Mouse (Mus musculus): ENCODE measurements at regions not wholly inside any gene's neighbourhood (a gene's known extent, or its start where the extent isn't known, plus 50 kb on each side); places are given as distances from the start of the nearest gene placed in this dataset.

DNA sequence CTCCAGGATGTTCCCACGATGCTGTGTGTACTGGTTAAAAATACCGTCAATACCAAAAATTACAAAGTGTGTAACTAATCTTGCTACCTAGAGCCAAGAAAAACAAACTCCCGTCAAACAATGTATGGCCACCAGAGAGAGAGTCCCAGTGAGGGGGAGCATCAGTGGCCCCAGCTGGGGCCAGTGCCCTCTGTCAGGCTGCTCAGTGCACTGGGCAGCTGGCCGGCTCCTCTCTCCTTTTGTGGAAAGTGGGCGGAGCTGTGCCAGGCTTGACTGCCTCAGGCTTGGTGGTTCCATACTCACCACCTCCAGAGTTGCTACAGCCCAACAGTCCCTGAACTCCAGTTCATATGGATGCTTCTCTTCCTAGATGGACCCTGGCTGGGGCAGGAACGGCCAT is 53.8 kb upstream of the Sept5 start:
- intact Hi-C loops (cut with DNase I), result no loop called here

DNA sequence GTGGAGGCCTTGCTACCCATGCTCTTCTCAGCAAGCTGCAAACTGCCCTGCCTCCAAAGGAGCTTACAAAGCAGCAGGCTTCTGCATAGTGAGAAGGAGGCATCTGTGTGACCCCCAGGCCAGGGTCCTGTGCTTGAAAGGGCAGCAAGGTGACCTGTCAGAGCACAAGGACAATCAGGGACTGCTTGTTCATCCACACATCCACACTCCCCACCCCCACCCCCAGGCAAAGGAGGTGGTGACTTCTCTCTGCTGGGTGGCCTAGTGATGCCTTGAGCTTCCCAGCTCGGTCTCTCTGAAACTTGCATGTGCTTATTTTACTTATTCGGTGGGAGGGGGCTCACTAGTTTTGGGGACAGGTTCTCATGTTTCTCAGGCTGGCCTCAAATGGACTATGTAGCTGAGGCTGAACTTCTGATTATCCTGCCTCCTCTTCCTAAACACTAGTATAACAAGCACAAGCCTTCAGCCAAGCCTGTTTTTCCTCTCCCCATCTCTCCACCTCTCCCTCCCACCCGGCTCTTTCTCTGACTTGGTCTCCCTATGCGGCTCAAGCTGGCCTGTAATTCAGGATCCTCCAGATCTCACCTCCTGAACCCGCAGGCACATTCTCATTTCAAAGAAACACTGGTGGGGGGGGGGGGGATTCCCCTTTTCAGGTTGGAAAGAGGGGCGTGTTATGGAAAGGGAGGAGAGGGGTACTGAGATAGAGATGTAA is 56.4 kb upstream of the Sept5 start:
- intact Hi-C loops (cut with DNase I), result no loop called here

DNA sequence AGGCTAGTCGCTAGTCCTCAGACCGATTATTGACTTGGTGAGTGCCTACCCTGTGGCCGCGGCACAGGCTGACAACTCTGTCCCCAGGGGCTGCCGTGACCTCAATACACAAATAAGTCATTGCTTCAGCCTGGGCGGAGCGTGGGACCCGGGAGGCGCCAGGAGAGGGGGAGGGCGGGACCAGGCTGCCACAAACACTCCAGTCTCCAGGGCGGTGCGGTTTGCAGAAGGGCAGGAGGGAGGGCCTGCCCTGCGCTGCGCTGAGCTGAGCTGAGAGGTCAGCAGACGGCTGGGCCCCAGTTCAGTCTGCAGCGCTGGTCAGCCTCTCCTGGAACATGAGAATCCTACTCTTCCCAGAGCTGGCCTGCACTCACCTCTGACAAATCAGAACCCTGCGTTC is 57.2 kb upstream of the Sept5 start:
- intact Hi-C loops (cut with DNase I), result no loop called here

DNA sequence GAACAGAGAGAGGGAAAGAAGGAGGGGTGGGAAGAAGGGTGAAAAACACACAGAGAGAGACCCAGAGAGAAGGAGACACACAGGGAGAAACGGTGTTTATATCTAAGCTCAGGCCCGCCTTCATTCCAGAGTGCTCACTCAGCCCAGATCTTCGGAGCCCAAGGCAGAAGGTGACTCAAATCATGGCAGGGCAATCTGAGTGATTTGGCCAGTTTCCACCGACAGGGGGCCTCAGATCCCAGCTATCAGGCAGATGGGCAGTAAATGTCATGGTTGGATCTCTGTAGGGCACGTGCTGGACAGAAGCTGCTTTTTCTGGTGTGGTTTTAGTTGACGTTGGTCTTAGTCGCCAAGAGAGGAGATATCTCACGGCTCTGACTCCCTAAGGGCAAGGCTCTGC is 57.6 kb upstream of the Sept5 start:
- intact Hi-C loops (cut with DNase I), result no loop called here

DNA sequence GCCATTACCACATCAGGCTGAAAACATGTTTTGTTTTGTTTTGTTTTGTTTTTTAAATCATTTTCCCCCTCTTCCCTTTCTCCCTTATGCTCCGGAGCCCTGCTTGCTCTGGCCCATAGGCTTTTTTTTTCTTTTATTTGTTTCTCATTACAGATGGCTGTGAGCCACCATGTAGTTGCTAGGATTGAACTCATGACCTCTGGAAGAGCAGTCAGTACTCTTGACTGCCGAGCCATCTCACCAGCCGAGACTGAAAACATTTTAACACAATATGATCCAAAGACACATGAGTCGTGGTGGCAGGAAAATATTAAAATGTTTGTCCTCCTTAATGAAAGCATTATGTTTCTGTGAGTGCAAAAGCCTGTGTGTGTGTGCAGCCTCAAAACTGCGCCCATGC is 65.8 kb upstream of the Sept5 start:
- intact Hi-C loops (cut with DNase I), result loop anchor here (5.0 kb wide), 1 partner anchor 162 kb away; no protein-coding TSS in a partner anchor

DNA sequence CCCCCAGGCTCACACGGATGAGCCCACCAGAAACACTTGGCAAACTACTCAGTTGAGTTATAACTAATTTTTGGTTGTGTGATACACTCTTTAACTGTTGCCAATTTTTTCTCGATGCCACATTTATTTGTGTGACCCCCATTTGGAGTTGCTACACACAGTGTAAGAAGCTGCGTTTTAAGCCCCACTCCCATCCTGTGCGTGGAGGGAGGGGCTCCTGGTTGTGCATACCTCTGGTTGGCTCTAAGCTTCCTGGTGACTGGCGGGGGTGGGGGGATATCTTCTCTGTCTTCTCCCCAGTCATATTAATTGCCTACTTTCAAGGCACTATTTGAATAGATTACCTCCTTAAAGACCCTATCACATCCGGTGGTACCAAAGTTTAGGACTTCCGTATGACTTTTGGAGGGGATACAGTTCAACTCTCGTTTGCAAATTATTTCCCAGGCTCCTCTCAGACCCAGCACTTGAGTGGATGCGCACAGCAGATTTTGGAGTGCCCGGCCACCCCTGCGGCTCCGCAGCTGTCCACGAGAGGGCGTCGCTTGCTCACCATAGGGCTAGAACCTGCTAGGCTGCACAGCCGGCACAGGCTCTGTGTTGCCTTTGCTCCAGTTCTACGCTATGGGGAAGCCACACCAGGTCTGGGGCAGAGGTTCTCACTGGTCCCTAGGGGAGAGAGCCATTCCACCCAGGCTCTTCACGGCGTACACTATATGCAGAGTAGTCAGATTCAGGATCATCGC is 66.5 kb upstream of the Sept5 start:
- intact Hi-C loops (cut with DNase I), result loop anchor here (1.0 to 5.0 kb wide), 2 partner anchors 103 to 161 kb away; no protein-coding TSS in a partner anchor

DNA sequence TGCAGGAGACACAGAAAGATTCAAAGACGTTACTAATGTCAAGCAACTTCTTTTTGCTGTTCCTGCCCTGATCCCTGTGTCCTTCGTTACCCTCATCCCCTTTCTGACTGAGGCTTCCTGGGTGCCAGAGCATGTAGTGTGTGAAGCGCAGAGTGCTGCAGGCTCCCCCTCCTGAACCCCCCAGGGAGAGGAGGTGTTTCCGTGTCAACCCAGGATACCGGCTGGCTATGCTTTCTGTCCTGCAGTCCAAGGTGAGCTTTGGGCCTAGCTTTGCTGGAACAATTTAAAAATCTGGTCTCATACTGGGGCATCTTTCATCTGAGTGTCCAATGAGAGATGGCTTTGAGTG is 67.0 kb upstream of the Sept5 start:
- intact Hi-C loops (cut with DNase I), result loop anchor here (1.0 to 5.0 kb wide), 2 partner anchors 103 to 161 kb away; no protein-coding TSS in a partner anchor

DNA sequence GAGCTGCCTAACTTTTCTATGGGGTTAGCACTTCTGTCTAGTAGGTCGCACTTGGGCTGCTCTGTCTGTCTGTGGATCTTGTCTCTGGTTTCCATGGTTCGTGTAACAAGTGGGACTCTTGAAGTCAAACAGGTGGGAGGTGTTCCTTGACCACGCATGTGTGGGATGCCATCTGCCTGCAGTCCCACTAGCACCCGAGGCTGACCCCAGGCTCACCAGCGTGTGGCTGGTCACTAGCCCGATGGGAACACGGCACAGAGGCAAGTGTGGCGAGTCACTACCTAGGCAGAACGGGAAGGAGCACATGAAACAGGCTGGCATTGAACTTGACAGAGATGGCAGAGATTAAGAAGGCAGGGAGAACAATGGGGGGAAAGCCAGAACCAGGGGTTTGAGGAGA is 72.5 kb upstream of the Cldn5 start:
- intact Hi-C loops (cut with DNase I), result no loop called here

DNA sequence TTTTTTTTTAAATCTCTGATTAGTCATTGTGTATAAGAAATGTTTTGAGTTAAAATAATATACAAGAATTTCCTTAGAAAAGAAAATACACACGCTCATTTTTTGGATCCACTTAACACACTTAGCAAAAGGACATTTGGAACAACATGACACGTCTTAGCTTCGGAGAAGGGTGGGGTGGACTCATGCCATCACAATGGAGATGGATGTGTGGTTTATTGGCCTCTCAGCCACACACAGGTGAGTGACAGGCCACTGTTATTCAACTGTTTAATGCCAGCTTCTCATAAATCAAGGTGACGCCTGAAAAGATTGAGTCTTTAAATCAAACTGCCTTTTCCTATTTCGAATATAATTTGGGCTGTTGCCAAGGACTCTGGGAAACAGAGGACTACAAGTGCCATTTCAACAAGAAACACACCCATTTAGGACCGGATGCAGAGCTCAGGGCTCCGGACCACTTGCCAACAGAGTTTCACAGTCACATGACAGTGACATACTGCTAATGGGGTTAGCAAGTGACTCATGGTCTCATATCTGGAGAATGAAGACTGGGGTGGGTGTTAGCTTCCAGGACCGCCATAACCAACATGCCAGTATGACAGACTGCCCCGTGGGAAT is 71.5 kb upstream of the Cldn5 start:
- intact Hi-C loops (cut with DNase I), result no loop called here

DNA sequence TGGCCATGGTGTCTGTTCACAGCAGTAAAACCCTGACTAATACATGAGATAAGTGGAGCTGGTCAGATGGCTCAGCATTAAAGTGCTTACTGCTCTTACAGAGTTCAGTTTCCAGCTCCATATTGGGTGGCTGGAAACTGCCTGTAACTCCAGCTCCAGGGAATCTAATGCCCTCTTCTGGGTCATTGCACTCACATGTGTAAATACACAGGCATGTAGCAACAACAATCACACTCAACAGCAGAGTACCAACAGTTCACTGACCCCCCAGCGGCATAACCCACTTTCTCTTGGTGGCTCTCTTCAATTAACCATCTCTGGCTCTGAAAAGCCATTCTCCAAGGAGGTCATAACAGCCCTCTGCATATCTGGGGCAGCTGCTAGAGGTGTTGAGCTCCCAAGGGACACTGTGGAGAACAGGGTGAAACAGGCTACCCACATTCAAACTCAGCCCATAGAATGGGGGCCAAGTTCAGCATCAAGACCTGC is 65.0 kb upstream of the Cldn5 start:
- intact Hi-C loops (cut with DNase I), result no loop called here

DNA sequence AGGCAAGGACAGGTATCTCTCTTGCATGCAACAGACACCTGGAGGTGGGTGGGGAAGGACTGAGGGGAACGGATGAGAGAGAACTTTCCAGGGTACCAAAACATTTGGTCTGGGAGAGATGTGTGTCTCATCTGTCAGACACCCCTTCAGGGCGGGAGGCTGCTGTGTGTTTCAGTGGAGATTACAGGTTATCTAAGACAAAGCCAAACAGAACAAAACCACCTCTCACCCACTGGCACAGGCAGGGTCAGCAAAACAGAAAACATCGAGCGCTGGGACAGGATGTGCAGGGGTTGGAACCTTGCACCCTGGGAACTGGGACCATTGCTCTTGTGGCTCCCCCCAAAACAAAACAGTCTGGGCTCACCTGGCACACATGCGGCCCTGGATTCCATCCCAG is 63.6 kb upstream of the Cldn5 start:
- intact Hi-C loops (cut with DNase I), result no loop called here

DNA sequence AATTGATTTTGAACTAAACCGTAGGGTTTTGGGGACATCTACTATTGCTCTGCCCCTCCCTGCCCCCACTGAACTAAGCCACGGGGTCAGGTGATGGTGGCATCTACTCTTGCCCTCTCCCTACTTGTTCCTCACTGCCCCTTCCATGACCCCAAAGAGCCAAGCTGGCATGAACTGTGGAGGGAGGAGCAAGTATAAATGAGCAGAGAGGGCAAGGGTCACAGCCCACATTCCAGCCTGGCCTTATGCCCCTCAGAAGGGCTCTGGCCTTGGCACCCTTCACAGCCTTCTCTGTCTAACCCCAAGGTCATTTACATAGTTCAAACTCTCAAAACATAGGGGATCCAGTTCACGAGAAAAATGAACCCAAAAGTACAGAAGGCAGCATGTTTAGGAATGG is 61.3 kb upstream of the Cldn5 start:
- intact Hi-C loops (cut with DNase I), result no loop called here

DNA sequence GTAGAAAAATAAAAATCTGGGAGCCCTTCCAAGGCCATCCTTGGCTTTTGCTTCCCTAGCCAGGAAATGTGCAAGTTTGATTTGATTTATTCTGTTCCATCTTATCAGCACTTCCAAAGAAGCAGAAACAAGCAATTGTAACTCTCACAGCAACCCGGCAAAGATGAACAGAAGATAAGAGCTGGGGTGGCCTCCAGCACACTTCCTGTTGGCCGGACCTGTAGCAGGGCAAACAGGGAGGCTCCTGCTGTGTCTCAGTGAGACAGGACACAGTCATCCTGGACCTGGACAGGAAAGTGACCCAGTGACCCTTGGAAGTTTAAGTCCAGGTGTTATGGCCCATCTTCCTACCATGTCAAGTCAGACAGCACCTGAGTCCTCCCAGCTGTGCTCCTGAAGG is 58.6 kb upstream of the Cldn5 start:
- intact Hi-C loops (cut with DNase I), result no loop called here

DNA sequence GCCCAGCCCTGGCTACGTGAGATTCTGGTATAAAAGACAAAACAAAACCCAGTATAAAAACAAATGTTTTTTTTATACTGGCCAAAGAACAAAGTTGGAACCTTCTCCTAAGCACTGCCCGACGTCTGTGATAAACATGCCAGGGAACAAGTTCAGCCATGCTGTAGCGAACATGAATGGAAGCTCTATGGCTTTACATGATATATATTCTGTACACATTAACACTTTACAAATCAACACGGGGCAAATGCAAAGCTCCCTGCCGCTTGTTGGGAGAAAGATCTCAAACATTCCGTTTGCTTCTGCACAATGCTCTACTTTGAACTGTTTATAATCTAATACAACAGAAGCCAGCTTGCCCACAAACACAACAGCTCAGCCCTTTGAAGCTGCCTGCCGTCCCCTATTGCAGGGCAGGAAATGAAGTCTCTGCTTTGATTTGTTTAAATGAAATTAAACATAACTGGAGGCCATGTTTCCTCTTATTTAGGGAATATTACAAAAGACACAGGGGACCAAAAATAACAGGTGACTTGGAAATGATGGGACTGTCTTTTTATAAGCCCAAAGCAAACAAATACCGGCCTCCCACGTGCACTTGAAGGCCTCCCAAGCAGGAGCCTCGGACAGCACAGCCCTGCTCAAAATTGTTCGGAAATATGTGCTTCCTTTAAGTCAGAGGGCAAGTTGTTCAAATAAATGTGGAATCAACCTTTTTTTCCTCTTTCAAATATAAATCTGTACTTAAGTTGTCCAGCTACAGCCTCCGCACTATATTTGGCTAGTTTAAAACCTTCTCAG is 56.0 kb upstream of the Cldn5 start:
- intact Hi-C loops (cut with DNase I), result no loop called here

DNA sequence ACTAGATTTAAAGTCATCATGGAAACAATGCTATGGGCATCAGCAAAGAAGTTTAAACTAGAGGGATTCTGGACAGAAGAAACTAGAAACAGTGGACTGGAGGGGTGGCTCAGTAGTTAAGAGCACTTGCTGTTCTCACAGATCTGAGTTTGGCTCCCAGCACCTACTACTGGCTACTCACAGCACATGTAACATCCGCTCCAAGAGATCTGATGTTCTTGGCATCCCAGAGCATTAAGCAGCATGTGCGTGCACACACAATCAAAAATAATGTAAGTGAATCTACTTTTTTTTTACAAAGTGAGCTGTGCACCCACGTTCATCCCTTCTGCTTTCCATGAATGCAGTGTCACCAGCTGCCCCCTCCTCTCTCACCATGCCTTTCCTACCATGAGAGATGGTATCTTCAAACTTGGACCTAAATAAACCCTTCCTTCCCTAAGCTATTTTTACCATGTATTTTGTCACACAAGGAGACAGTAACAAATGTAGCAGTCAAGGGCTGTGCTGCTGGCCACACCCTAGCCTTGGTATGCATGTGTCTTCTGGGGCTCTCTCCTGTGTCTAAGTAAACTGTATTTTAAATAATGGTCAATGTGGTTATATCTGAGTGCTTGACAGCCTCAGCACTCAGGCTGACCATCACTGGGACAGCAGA is 53.3 kb upstream of the Cldn5 start:
- intact Hi-C loops (cut with DNase I), result no loop called here

DNA sequence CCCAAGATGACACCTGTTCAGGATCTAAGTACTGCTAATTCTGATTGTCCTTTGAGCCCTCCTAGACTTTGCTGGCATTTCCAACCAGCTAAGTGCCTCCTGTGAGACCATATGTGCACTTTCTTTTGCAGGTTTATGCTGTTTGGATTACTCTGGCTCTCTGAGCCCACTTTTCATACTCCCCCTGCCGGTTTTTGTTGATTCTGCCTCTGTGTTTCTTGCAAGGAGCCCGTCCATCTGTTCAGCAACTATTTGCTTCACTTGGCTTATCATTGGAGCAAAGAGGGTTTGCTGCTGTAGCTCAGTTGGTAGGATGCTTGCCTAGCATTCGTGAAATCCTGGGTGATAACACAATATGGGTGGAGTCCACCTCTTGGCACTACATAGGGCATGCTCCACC is 52.8 kb upstream of the Cldn5 start:
- intact Hi-C loops (cut with DNase I), result no loop called here

DNA sequence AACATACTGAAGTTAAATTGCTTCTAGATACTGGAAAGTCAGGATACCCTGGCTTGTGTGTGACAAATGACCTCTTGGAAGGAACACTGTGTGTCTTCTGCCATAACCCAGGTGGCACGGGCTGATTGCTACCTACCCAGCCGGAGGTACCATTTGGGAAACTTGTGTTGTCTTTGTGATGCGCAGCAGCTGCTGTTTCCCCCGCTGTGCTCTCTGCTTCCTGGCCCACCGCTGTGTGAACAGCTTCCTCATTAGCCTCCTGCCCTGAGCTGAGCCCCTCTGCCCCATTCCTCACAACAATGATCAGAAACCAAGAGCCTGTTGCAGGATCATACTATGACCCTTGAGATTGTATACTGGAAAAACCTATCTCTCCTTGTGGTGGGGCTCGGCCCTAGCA is 51.9 kb upstream of the Cldn5 start:
- intact Hi-C loops (cut with DNase I), result no loop called here

Data from adrenal gland (tissue).